Mouse (Mus musculus): ENCODE results near the gene Tdrd6.

- TF ChIP-seq CTCF (IDR thresholded peaks at IDR 0.05; ENCODE audit: control insufficient read depth, insufficient read depth, insufficient replicate concordance, low read depth, low read length), result no peak
- TF ChIP-seq POLR2A (IDR thresholded peaks at IDR 0.05; ENCODE audit: control insufficient read depth, low read depth, low read length), result no peak
These were observed 31.4 kb downstream of the Tdrd6 start for GRCm38 (mm10) chr17:43598706-43599105.

Data from testis, adult 2 months (tissue).